Mouse (Mus musculus) right cerebral cortex, adult 18-20 months (tissue): ENCODE data around the gene A930002H24Rik.

ENCODE experiments used
- DNase-seq: peaks from one replicate; pipeline ENCODE4 v3.0.0; 2022; ENCODE audit warnings: mixed read lengths

A930002H24Rik gene

GRCm38 (mm10) chr17:63831550-63831949 is 32.0 kb downstream of the A930002H24Rik start:
- DNase-seq = no peak

GRCm38 (mm10) chr17:63828561-63829332 is 34.8 kb downstream of the A930002H24Rik start:
- DNase-seq = no peak

- no peak for DNase-seq
Observed at GRCm38 (mm10) chr17:63826767-63827166, 36.8 kb downstream of the A930002H24Rik start.

GRCm38 (mm10) chr17:63826196-63826595 is 37.4 kb downstream of the A930002H24Rik start:
- DNase-seq = no peak

GRCm38 (mm10) chr17:63824141-63824540 is 39.5 kb downstream of the A930002H24Rik start:
- DNase-seq = no peak

- DNase-seq = no peak
Observed at GRCm38 (mm10) chr17:63818444-63819027, 45.1 kb downstream of the A930002H24Rik start.

- DNase-seq = no peak
Observed at GRCm38 (mm10) chr17:63813552-63813951, 50.0 kb downstream of the A930002H24Rik start.
